13 mouse cellular contexts compared by ENCODE assay signal in genomic region chr8:120474496-120475235, GRCm38 (mm10).
DNase-seq lines count a peak whose midpoint lies in the region; ATAC-seq and TF ChIP-seq lines count a peak whose summit lies in the region.
"Had no signal": no experiment of that assay in that cellular context is flagged by ENCODE, and none has a peak within 500 bp of the region (broad histone marks: within the 10 kb centered on the region; RNA-seq: fewer than 3 reads in every experiment).

No protein-coding gene starts in this region.

- no peak overlapping the region for H3K4me2 ChIP-seq in heart, embryonic 13.5 days
- peak overlapping the region; percentile 76 for H3K4me2 ChIP-seq in liver, embryonic 14.5 days (ENCODE audit: low read depth)
- H3K4me2 ChIP-seq: limb, embryonic 13.5 days had no signal

- intact Hi-C loops in heart, postnatal 14 days (cut with DNase I), result no loop called here

- no peak for TF ChIP-seq CTCF in liver, adult 2 months (IDR thresholded peaks at IDR 0.05; ENCODE audit: low read depth, low read length)
- no peak for TF ChIP-seq CTCF in liver, embryonic 14.5 days (IDR thresholded peaks at IDR 0.05; ENCODE audit: low read depth)

- no peaks in the 10 kb centered on the region for H3K9me3 ChIP-seq in heart, embryonic 13.5 days
- H3K9me3 ChIP-seq in liver, embryonic 14.5 days (ENCODE audit: control insufficient read depth, low read length), result no peaks in the 10 kb centered on the region
- H3K9me3 ChIP-seq: limb, embryonic 13.5 days had no signal

- WGBS in heart, embryonic 13.5 days, result 56% methylated on average over 11 of the region's 11 CpGs
- 50% methylated on average over 11 of the region's 11 CpGs for WGBS in liver, adult 2 months
- WGBS in liver, embryonic 14.5 days (ENCODE audit: insufficient replicate concordance), result 45% methylated on average over 11 of the region's 11 CpGs

- H3K4me3 ChIP-seq in heart, embryonic 13.5 days, result no peak overlapping the region
- H3K4me3 ChIP-seq in liver, adult 2 months (ENCODE audit: insufficient read depth, low read depth, low read length), result no peak overlapping the region
- H3K4me3 ChIP-seq in brown adipose tissue, adult 24 weeks (ENCODE audit: insufficient read depth, low read depth, low read length), result no peak overlapping the region
- H3K4me3 ChIP-seq in liver, embryonic 14.5 days (ENCODE audit: insufficient read depth in 1 of 2, low read depth in 2 of 2, low read length in 2 of 2), result no peak overlapping the region
- H3K4me3 ChIP-seq: limb, embryonic 13.5 days had no signal

- H3K79me2 ChIP-seq in liver, adult 2 months (ENCODE audit: control insufficient read depth, insufficient read depth, low read length), result no peaks in the 10 kb centered on the region

- ATAC-seq in heart, embryonic 13.5 days (ENCODE audit: extremely low read depth, insufficient number of reproducible peaks, low FRiP score, low TSS enrichment), result no peak
- ATAC-seq in liver, embryonic 14.5 days (ENCODE audit: insufficient read depth), result no peak

- no peak for DNase-seq in heart, postnatal 14 days
- DNase-seq in liver, adult 2 months (ENCODE audit: extremely low read depth, low read depth, low spot score), result peak; percentile 70
- no peak for DNase-seq in liver
- DNase-seq in liver, embryonic 14.5 days (ENCODE audit: low read depth in 3 of 3, low spot score in 3 of 3), result no peak
- no peak for DNase-seq in adrenal gland, adult (ENCODE audit: inconsistent age in 2 of 2, low spot score in 1 of 2)
- no peak for DNase-seq in yolk sac, embryonic 10.5 days (ENCODE audit: low spot score)
- DNase-seq: cerebellum, postnatal 25 days; layer of hippocampus, postnatal 36 days; right cerebral cortex, adult 18-20 months had no signal

- TF ChIP-seq POLR2A in liver, adult 2 months (IDR thresholded peaks at IDR 0.05; ENCODE audit: extremely low read depth, insufficient read depth, low read length), result no peak

- no peaks in the 10 kb centered on the region for H3K27me3 ChIP-seq in heart, embryonic 13.5 days (replicated peaks)
- H3K27me3 ChIP-seq in liver, adult 2 months (ENCODE audit: control insufficient read depth, insufficient read depth, low read length), result no peaks in the 10 kb centered on the region
- H3K27me3 ChIP-seq in liver, embryonic 14.5 days (ENCODE audit: control insufficient read depth, insufficient read depth, low read length), result no peaks in the 10 kb centered on the region; the same call in 1 of the 2 replicates

- H3K27ac ChIP-seq in heart, embryonic 13.5 days (replicated peaks), result peak overlapping the region; percentile 50
- no peak overlapping the region for H3K27ac ChIP-seq in liver, adult 2 months (replicated peaks; ENCODE audit: insufficient read depth, low read depth, low read length)
- H3K27ac ChIP-seq in brown adipose tissue, adult 24 weeks (replicated peaks; ENCODE audit: low read depth, low read length), result peak overlapping the region; percentile 80
- H3K27ac ChIP-seq in liver, embryonic 14.5 days, result peak overlapping the region; percentile 86
- H3K27ac ChIP-seq: kidney, postnatal 0 days; limb, embryonic 13.5 days had no signal

- peaks cover 70% of the 10 kb centered on the region for H3K4me1 ChIP-seq in heart, embryonic 13.5 days
- H3K4me1 ChIP-seq in liver, adult 2 months (ENCODE audit: control insufficient read depth, insufficient read depth, low read length), result peaks cover 8% of the 10 kb centered on the region; the same call in 1 of the 2 replicates
- H3K4me1 ChIP-seq in brown adipose tissue, adult 24 weeks (ENCODE audit: control insufficient read depth, insufficient read depth, insufficient read length, low read length), result peaks cover 31% of the 10 kb centered on the region
- H3K4me1 ChIP-seq in liver, embryonic 14.5 days (replicated peaks; ENCODE audit: control insufficient read depth in 2 of 2, insufficient read depth in 2 of 2, low read length in 1 of 2), result peaks cover 55 to 58% of the 10 kb centered on the region in 2 experiments

- H3K36me3 ChIP-seq in heart, embryonic 13.5 days, result no peaks in the 10 kb centered on the region
- H3K36me3 ChIP-seq in liver, adult 2 months (ENCODE audit: control insufficient read depth, insufficient read depth, low read length), result no peaks in the 10 kb centered on the region
- H3K36me3 ChIP-seq in liver, embryonic 14.5 days (replicated peaks; ENCODE audit: control insufficient read depth, insufficient read depth, low read depth), result no peaks in the 10 kb centered on the region
- H3K36me3 ChIP-seq: limb, embryonic 13.5 days had no signal

- peak overlapping the region; percentile 15; the same call in 1 of the 2 replicates for H3K9ac ChIP-seq in heart, embryonic 13.5 days
- H3K9ac ChIP-seq in liver, adult 2 months (ENCODE audit: low read depth, low read length), result no peak overlapping the region
- peak overlapping the region; percentile 65 for H3K9ac ChIP-seq in liver, embryonic 14.5 days (replicated peaks)
- H3K9ac ChIP-seq: limb, embryonic 13.5 days had no signal

- no peak for TF ChIP-seq EP300 in liver, embryonic 14.5 days (IDR thresholded peaks at IDR 0.05; ENCODE audit: low read depth)
